Mouse (Mus musculus) lung, embryonic 15.5 days (tissue): ENCODE results near the gene Padi3. TPM values are rescaled to one million over a fixed set of nuclear protein-coding genes. Genes with fewer than 3 reads are reported as not detected.

Experiments used
- ATAC-seq: fragments of 200-750 bp; cut with Nextera tagmentation; 2 replicates; pipeline ENCODE4 v1.8.0; 2017; ENCODE audit warnings: moderate number of reproducible peaks, borderline replicate concordance; ENCODE audit not compliant: low FRiP score, low TSS enrichment; ENCODE audit errors: extremely low read depth
- H3K27ac ChIP-seq: fragments of 300-500 bp; sonication (generic); 2 replicates; pipeline ENCODE4 v1.5.1; 2015; ENCODE audit warnings: moderate library complexity, mild to moderate bottlenecking, inconsistent platforms
- H3K27me3 ChIP-seq: fragments of 300-500 bp; sonication (generic); 2 replicates; pipeline ENCODE4 v1.6.1; 2015; ENCODE audit warnings: inconsistent platforms
- H3K36me3 ChIP-seq: fragments of 300-500 bp; sonication (generic); 2 replicates; pipeline ENCODE4 v1.6.1; 2015; ENCODE audit warnings: inconsistent platforms
- H3K4me1 ChIP-seq: fragments of 300-500 bp; sonication (generic); 2 replicates; pipeline ENCODE4 v1.6.1; 2015; ENCODE audit warnings: inconsistent platforms
- H3K4me2 ChIP-seq: fragments of 300-500 bp; sonication (generic); 2 replicates; pipeline ENCODE4 v1.6.1; 2015; ENCODE audit warnings: inconsistent platforms, mild to moderate bottlenecking, moderate library complexity
- H3K4me3 ChIP-seq: fragments of 300-500 bp; sonication (generic); 2 replicates; pipeline ENCODE4 v1.5.1; 2015; ENCODE audit warnings: mild to moderate bottlenecking, inconsistent platforms
- H3K9ac ChIP-seq: fragments of 300-500 bp; sonication (generic); 2 replicates; pipeline ENCODE4 v1.6.1; 2015; ENCODE audit warnings: inconsistent platforms
- H3K9me3 ChIP-seq: fragments of 300-500 bp; sonication (generic); 2 replicates; pipeline ENCODE4 v1.6.1; 2016; ENCODE audit warnings: inconsistent platforms
- WGBS: fragments of 180-500 bp; shearing (Covaris S2); methylation state at CpG from one replicate; pipeline ENCODE4 v1.1.7; 2015; 5-methylcytosine and 5-hydroxymethylcytosine counted together
- polyA plus RNA-seq: library from polyadenylated mRNA; unstranded; fragments of >200 nt; fragmentation: Nextera tagmentation; extraction: Ambion mirVana; gene quantifications from 2 replicates; pipeline ENCODE4 v1.2.1, GENCODE M21; 2015

Gene Padi3
- polyA plus RNA-seq, 1 experiment from 2014 or later: 0.31 TPM

GRCm38 (mm10) chr4:140791071-140791470 is 19.4 kb downstream of the Padi3 start:
- Histone ChIP-seq H3K4me3 (no peak overlapping the region), H3K9me3 (no peaks in the 10 kb centered on the region), H3K4me2 (no peak overlapping the region), H3K27ac (no peak overlapping the region), H3K9ac (no peak overlapping the region), H3K4me1 (no peaks in the 10 kb centered on the region), H3K27me3 (no peaks in the 10 kb centered on the region), H3K36me3 (no peaks in the 10 kb centered on the region)
- ATAC-seq: no peak
- 78% methylated on average over 16 of the region's 16 CpGs for WGBS

GRCm38 (mm10) chr4:140789983-140790382 is 20.5 kb downstream of the Padi3 start:
- Histone ChIP-seq H3K36me3 (no peaks in the 10 kb centered on the region), H3K4me2 (no peak overlapping the region), H3K4me3 (no peak overlapping the region), H3K4me1 (no peaks in the 10 kb centered on the region), H3K27ac (no peak overlapping the region), H3K9ac (no peak overlapping the region), H3K27me3 (no peaks in the 10 kb centered on the region), H3K9me3 (no peaks in the 10 kb centered on the region)
- 78% methylated on average over 4 of the region's 4 CpGs for WGBS
- no peak for ATAC-seq

- no peak for ATAC-seq
- Histone ChIP-seq H3K36me3 (no peaks in the 10 kb centered on the region), H3K9ac (no peak overlapping the region), H3K27me3 (no peaks in the 10 kb centered on the region), H3K27ac (no peak overlapping the region), H3K4me3 (no peak overlapping the region), H3K4me1 (no peaks in the 10 kb centered on the region), H3K4me2 (no peak overlapping the region), H3K9me3 (no peaks in the 10 kb centered on the region)
- 46% methylated on average over 6 of the region's 6 CpGs for WGBS
These were observed 21.5 kb downstream of the Padi3 start for GRCm38 (mm10) chr4:140788983-140789382.

GRCm38 (mm10) chr4:140788264-140788663 is 22.2 kb downstream of the Padi3 start:
- Histone ChIP-seq H3K27ac (no peak overlapping the region), H3K9me3 (no peaks in the 10 kb centered on the region), H3K27me3 (no peaks in the 10 kb centered on the region), H3K4me2 (no peak overlapping the region), H3K4me1 (no peaks in the 10 kb centered on the region), H3K36me3 (no peaks in the 10 kb centered on the region), H3K9ac (no peak overlapping the region), H3K4me3 (no peak overlapping the region)
- ATAC-seq: no peak
- WGBS: 80% methylated on average over 6 of the region's 6 CpGs

GRCm38 (mm10) chr4:140787414-140787813 is 23.0 kb downstream of the Padi3 start:
- WGBS: 47% methylated on average over 4 of the region's 4 CpGs
- H3K27me3 ChIP-seq: no peaks in the 10 kb centered on the region

GRCm38 (mm10) chr4:140785217-140785616 is 25.2 kb downstream of the Padi3 start:
- Histone ChIP-seq H3K36me3 (no peaks in the 10 kb centered on the region), H3K4me1 (peaks cover 2% of the 10 kb centered on the region; the same call in 1 of the 2 replicates), H3K27ac (no peak overlapping the region), H3K4me3 (no peak overlapping the region), H3K27me3 (no peaks in the 10 kb centered on the region), H3K9me3 (no peaks in the 10 kb centered on the region), H3K4me2 (no peak overlapping the region), H3K9ac (no peak overlapping the region)
- 74% methylated on average over 5 of the region's 5 CpGs for WGBS
- no peak for ATAC-seq

More at GRCm38 (mm10) chr4:140787414-140787813, 23.0 kb downstream of the Padi3 start:
- Histone ChIP-seq H3K4me1 (no peaks in the 10 kb centered on the region), H3K9me3 (no peaks in the 10 kb centered on the region), H3K4me2 (no peak overlapping the region), H3K9ac (no peak overlapping the region), H3K4me3 (no peak overlapping the region), H3K27ac (no peak overlapping the region), H3K36me3 (no peaks in the 10 kb centered on the region)
- no peak for ATAC-seq

- Histone ChIP-seq H3K27ac (no peak overlapping the region), H3K4me2 (no peak overlapping the region), H3K9ac (no peak overlapping the region), H3K4me1 (peaks cover 8% of the 10 kb centered on the region; the same call in 1 of the 2 replicates), H3K27me3 (no peaks in the 10 kb centered on the region), H3K9me3 (no peaks in the 10 kb centered on the region), H3K4me3 (no peak overlapping the region), H3K36me3 (no peaks in the 10 kb centered on the region)
- WGBS: 87% methylated on average over 9 of the region's 9 CpGs
- no peak for ATAC-seq
These were observed 26.0 kb downstream of the Padi3 start for GRCm38 (mm10) chr4:140784292-140784945.

GRCm38 (mm10) chr4:140782821-140783220 is 27.6 kb downstream of the Padi3 start:
- 80% methylated on average over 9 of the region's 9 CpGs for WGBS
- Histone ChIP-seq H3K27ac (no peak overlapping the region), H3K36me3 (no peaks in the 10 kb centered on the region), H3K4me3 (no peak overlapping the region), H3K9ac (no peak overlapping the region), H3K27me3 (no peaks in the 10 kb centered on the region), H3K4me2 (no peak overlapping the region), H3K9me3 (no peaks in the 10 kb centered on the region), H3K4me1 (peaks cover 8% of the 10 kb centered on the region; the same call in 1 of the 2 replicates)
- ATAC-seq: no peak

- H3K4me2 ChIP-seq: no peak overlapping the region
- H3K27me3 ChIP-seq: no peaks in the 10 kb centered on the region
- H3K9me3 ChIP-seq: no peaks in the 10 kb centered on the region
- H3K27ac ChIP-seq: no peak overlapping the region
- no peak; the same call in 1 of the 2 replicates for ATAC-seq
- H3K4me1 ChIP-seq: peaks cover 8% of the 10 kb centered on the region; the same call in 1 of the 2 replicates
- no peak overlapping the region for H3K4me3 ChIP-seq
- WGBS: 49% methylated on average over 14 of the region's 14 CpGs
- H3K9ac ChIP-seq: no peak overlapping the region
- no peaks in the 10 kb centered on the region for H3K36me3 ChIP-seq
These were observed 29.9 kb downstream of the Padi3 start for GRCm38 (mm10) chr4:140780507-140780906.

- Histone ChIP-seq H3K9me3 (no peaks in the 10 kb centered on the region), H3K36me3 (no peaks in the 10 kb centered on the region), H3K27me3 (no peaks in the 10 kb centered on the region), H3K4me1 (peaks cover 8% of the 10 kb centered on the region; the same call in 1 of the 2 replicates), H3K9ac (no peak overlapping the region), H3K27ac (no peak overlapping the region), H3K4me2 (peak overlapping the region; percentile 2; the same call in 1 of the 2 replicates), H3K4me3 (no peak overlapping the region)
- 12% methylated on average over 18 of the region's 19 CpGs for WGBS
- peak; percentile 28 for ATAC-seq
These were observed 30.5 kb downstream of the Padi3 start for GRCm38 (mm10) chr4:140779803-140780397.

- no peak overlapping the region for H3K4me2 ChIP-seq
- H3K4me1 ChIP-seq: peaks cover 8% of the 10 kb centered on the region; the same call in 1 of the 2 replicates
- H3K27ac ChIP-seq: no peak overlapping the region
- WGBS: 54% methylated on average over 13 of the region's 13 CpGs
- H3K4me3 ChIP-seq: no peak overlapping the region
- H3K9me3 ChIP-seq: no peaks in the 10 kb centered on the region
- H3K36me3 ChIP-seq: no peaks in the 10 kb centered on the region
- no peak for ATAC-seq
- no peak overlapping the region for H3K9ac ChIP-seq
- no peaks in the 10 kb centered on the region for H3K27me3 ChIP-seq
These were observed 33.8 kb downstream of the Padi3 start for GRCm38 (mm10) chr4:140776623-140777022.

GRCm38 (mm10) chr4:140775876-140776275 is 34.6 kb downstream of the Padi3 start:
- Histone ChIP-seq H3K36me3 (no peaks in the 10 kb centered on the region), H3K27me3 (no peaks in the 10 kb centered on the region), H3K9ac (no peak overlapping the region), H3K4me1 (peaks cover 13% of the 10 kb centered on the region; the same call in 1 of the 2 replicates), H3K4me2 (no peak overlapping the region), H3K27ac (no peak overlapping the region), H3K4me3 (no peak overlapping the region), H3K9me3 (no peaks in the 10 kb centered on the region)
- WGBS: 68% methylated on average over 10 of the region's 10 CpGs
- ATAC-seq: no peak
